Mouse (Mus musculus) limb, embryonic 15.5 days (tissue): ENCODE results near the gene Tcaf2. TPM values are rescaled to one million over a fixed set of nuclear protein-coding genes. Genes with fewer than 3 reads are reported as not detected.

Experiments
- ATAC-seq: fragments of 200-750 bp; cut with Nextera tagmentation; 2 replicates; pipeline ENCODE4 v1.8.0; 2017; ENCODE audit warnings: low read depth, moderate TSS enrichment; ENCODE audit not compliant: insufficient number of reproducible peaks, low FRiP score, low TSS enrichment
- H3K27ac ChIP-seq: fragments of 300-500 bp; sonication (generic); 2 replicates; pipeline ENCODE4 v1.5.1; 2015; ENCODE audit warnings: moderate library complexity, mild to moderate bottlenecking, inconsistent platforms
- H3K27me3 ChIP-seq: fragments of 300-500 bp; sonication (generic); 2 replicates; pipeline ENCODE4 v1.6.1; 2015; ENCODE audit warnings: inconsistent platforms
- H3K36me3 ChIP-seq: fragments of 300-500 bp; sonication (generic); 2 replicates; pipeline ENCODE4 v1.6.1; 2015; ENCODE audit warnings: inconsistent platforms
- H3K4me1 ChIP-seq: fragments of 300-500 bp; sonication (generic); 2 replicates; pipeline ENCODE4 v1.6.1; 2015; ENCODE audit warnings: inconsistent platforms
- H3K4me2 ChIP-seq: fragments of 300-500 bp; sonication (generic); 2 replicates; pipeline ENCODE4 v1.6.1; 2015; ENCODE audit warnings: mild to moderate bottlenecking, inconsistent platforms
- H3K4me3 ChIP-seq: fragments of 300-500 bp; sonication (generic); 2 replicates; pipeline ENCODE4 v1.5.1; 2015; ENCODE audit warnings: mild to moderate bottlenecking, inconsistent platforms
- H3K9ac ChIP-seq: fragments of 300-500 bp; sonication (generic); 2 replicates; pipeline ENCODE4 v1.6.1; 2015; ENCODE audit warnings: inconsistent platforms
- H3K9me3 ChIP-seq: fragments of 300-500 bp; sonication (generic); 2 replicates; pipeline ENCODE4 v1.6.1; 2016; ENCODE audit warnings: inconsistent platforms
- WGBS: fragments of 180-500 bp; shearing (Covaris S2); methylation state at CpG from one replicate; pipeline ENCODE4 v1.1.7; 2015; 5-methylcytosine and 5-hydroxymethylcytosine counted together
- polyA plus RNA-seq: library from polyadenylated mRNA; unstranded; fragments of >200 nt; fragmentation: Nextera tagmentation; extraction: Ambion mirVana; gene quantifications from 2 replicates; pipeline ENCODE4 v1.2.1, GENCODE M21; 2015

Gene Tcaf2
- polyA plus RNA-seq, result 5.0 and 5.2 TPM in 2 replicates

DNA sequence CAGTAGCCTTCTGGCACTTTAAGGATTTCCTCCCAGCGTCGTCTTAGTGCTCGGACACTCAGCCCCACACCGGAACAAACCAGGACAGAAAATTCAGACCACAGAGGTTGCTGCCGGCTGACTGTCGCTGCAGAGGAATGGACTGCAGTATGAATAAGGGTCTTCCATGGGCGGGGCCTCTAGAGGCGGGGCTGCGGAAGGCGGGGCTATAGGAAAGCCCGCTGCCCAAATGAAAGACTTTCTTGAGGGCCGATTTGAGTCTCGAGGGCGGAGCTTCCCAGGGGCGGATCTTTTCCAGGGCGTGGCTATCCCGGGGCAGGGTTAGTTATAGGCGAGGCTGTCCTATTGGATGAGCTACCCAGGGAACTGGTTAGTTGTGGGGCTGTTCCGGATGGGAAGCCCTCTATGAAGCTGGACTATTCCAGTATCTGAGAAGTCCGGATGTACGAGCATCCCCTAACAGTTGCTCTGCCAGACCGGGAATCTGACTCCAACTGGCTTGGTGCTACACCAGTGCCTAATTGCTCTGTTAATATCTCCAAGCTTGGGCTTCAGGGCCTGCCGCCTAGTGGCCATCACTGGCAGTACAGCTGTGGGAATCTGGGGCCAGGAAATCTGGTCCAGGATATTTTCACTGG, at the start of gene Tcaf2:
TSS of gene Tcaf2 (minus strand) at position 343 of the 638 bp plus-strand sequence.
- ATAC-seq, result peak; percentile 96
- under 1% methylated on average over 23 of the region's 23 CpGs for WGBS
- Histone ChIP-seq H3K9ac (no peak within 1 kb of the TSS), H3K4me3 (peak within 1 kb of the TSS; percentile 42), H3K27me3 (no peaks in the 10 kb centered on the region), H3K9me3 (no peaks in the 10 kb centered on the region), H3K4me1 (no peaks in the 10 kb centered on the region), H3K27ac (peak within 1 kb of the TSS; percentile 4), H3K4me2 (peak within 1 kb of the TSS; percentile 69), H3K36me3 (no peaks in the 10 kb centered on the region)

- Histone ChIP-seq H3K36me3 (peaks cover 9% of the 10 kb centered on the region; the same call in 1 of the 2 replicates), H3K27ac (peak overlapping the region; percentile 92), H3K4me2 (peak overlapping the region; percentile 84), H3K9me3 (no peaks in the 10 kb centered on the region), H3K27me3 (no peaks in the 10 kb centered on the region), H3K4me1 (peaks cover 4% of the 10 kb centered on the region; the same call in 1 of the 2 replicates), H3K9ac (peak overlapping the region; percentile 86), H3K4me3 (peak overlapping the region; percentile 74)
- ATAC-seq, result peak; percentile 86
- under 1% methylated on average over 32 of the region's 32 CpGs for WGBS
These were observed 47.6 kb upstream of the Tcaf2 start for GRCm38 (mm10) chr6:42692517-42693190.

- WGBS, result 0% methylated on average over 8 of the region's 10 CpGs
- Histone ChIP-seq H3K36me3 (peaks cover 7% of the 10 kb centered on the region; the same call in 1 of the 2 replicates), H3K27ac (peak overlapping the region; percentile 92), H3K9me3 (no peaks in the 10 kb centered on the region), H3K9ac (peak overlapping the region; percentile 86), H3K27me3 (no peaks in the 10 kb centered on the region), H3K4me2 (peak overlapping the region; percentile 84), H3K4me3 (peak overlapping the region; percentile 74), H3K4me1 (peaks cover 4% of the 10 kb centered on the region; the same call in 1 of the 2 replicates)
- peak; percentile 82 for ATAC-seq
These were observed 47.1 kb upstream of the Tcaf2 start for GRCm38 (mm10) chr6:42692154-42692516.

DNA sequence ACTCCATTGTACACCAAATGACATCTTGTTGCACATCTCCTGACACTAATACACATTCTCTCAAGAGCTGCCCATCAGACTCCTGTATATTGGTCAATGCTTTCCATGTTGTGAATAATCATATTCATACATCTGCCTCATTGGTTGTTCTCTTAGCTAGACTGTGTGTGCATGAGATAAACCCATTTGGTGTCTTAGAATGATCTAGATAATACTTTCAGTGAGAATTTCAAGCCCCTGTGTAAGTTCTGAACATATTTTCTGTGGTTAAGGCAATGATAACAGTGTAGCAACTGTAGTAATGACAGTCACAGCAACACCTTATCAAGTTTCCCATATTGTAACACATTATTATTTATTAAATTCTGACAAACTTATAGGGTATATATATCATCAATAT, 44.7 kb upstream of the Tcaf2 start:
- no peaks in the 10 kb centered on the region for H3K9me3 ChIP-seq
- no peak for ATAC-seq
- no peak overlapping the region for H3K9ac ChIP-seq
- no peak overlapping the region for H3K4me2 ChIP-seq
- peaks cover 24% of the 10 kb centered on the region for H3K36me3 ChIP-seq
- H3K27ac ChIP-seq, result no peak overlapping the region
- peaks cover 4% of the 10 kb centered on the region; the same call in 1 of the 2 replicates for H3K4me1 ChIP-seq
- H3K27me3 ChIP-seq, result no peaks in the 10 kb centered on the region
- H3K4me3 ChIP-seq, result no peak overlapping the region

GRCm38 (mm10) chr6:42687907-42688306, 42.9 kb upstream of the Tcaf2 start:
- H3K36me3 ChIP-seq, result peaks cover 29% of the 10 kb centered on the region
- no peak for ATAC-seq
- 72% methylated on average over 5 of the region's 5 CpGs for WGBS

GRCm38 (mm10) chr6:42680077-42680476, 35.0 kb upstream of the Tcaf2 start:
- no peak for ATAC-seq
- WGBS, result 80% methylated on average over 7 of the region's 7 CpGs
- no peaks in the 10 kb centered on the region for H3K4me1 ChIP-seq

More at GRCm38 (mm10) chr6:42687907-42688306, 42.9 kb upstream of the Tcaf2 start:
- no peaks in the 10 kb centered on the region for H3K27me3 ChIP-seq
- H3K4me1 ChIP-seq, result no peaks in the 10 kb centered on the region
- no peaks in the 10 kb centered on the region for H3K9me3 ChIP-seq
- no peak overlapping the region for H3K27ac ChIP-seq
- no peak overlapping the region for H3K4me3 ChIP-seq
- H3K9ac ChIP-seq, result no peak overlapping the region
- no peak overlapping the region for H3K4me2 ChIP-seq

GRCm38 (mm10) chr6:42676011-42676410, 31.0 kb upstream of the Tcaf2 start:
- Histone ChIP-seq H3K9ac (no peak overlapping the region), H3K27ac (no peak overlapping the region), H3K9me3 (no peaks in the 10 kb centered on the region), H3K4me3 (no peak overlapping the region), H3K27me3 (no peaks in the 10 kb centered on the region), H3K4me1 (no peaks in the 10 kb centered on the region), H3K4me2 (no peak overlapping the region), H3K36me3 (peaks cover 80% of the 10 kb centered on the region)
- WGBS, result 89% methylated on average over 3 of the region's 3 CpGs
- ATAC-seq, result no peak

More at GRCm38 (mm10) chr6:42680077-42680476, 35.0 kb upstream of the Tcaf2 start:
- no peak overlapping the region for H3K27ac ChIP-seq
- no peak overlapping the region for H3K4me3 ChIP-seq
- H3K27me3 ChIP-seq, result no peaks in the 10 kb centered on the region
- no peak overlapping the region for H3K9ac ChIP-seq
- no peak overlapping the region for H3K4me2 ChIP-seq
- no peaks in the 10 kb centered on the region for H3K9me3 ChIP-seq
- H3K36me3 ChIP-seq, result peaks cover 56% of the 10 kb centered on the region

DNA sequence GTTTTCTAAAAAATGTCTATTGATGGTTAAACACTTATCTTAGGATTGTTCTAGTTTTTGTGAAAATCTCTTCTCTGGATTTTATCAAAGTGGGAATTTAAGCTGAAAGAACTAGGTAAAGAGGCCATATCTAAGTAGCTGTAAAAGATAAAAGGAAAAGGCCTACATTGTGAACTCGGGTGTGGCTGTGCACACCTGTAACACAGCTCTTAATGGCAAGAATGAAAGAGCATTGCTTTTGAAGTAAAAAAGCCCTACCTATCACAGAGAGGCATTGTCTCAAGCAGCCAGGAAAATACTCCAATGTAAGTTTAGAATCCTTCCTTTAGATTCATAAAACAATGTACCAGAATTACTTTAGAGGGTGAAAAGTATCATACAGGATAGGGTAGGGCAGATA, 26.7 kb upstream of the Tcaf2 start:
- no peak overlapping the region for H3K27ac ChIP-seq
- H3K27me3 ChIP-seq, result no peaks in the 10 kb centered on the region
- WGBS, result 79% methylated on average over 1 of the region's 1 CpGs
- no peak for ATAC-seq
- no peak overlapping the region for H3K4me2 ChIP-seq
- H3K36me3 ChIP-seq, result peaks cover 55% of the 10 kb centered on the region
- no peaks in the 10 kb centered on the region for H3K4me1 ChIP-seq
- H3K9ac ChIP-seq, result no peak overlapping the region
- no peaks in the 10 kb centered on the region for H3K9me3 ChIP-seq
- H3K4me3 ChIP-seq, result no peak overlapping the region

DNA sequence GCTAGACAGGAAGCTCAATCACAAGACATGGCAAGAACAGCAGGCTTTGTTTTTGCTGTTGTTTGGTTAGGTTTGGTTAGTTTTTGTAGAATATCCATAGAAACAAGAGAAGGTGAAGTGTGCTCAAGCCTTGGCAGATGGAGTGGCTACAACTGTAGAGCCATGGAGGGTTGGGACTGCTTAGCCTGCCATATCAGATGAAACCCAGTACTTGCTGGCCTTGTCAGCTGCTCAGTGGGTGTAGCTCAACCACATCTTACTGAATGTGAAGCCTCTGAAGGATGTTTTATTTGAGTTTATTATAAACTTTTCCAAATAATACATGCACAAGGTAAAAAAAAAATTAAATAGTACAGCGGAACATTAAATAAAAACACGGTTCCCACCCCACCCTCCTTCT, 22.7 kb upstream of the Tcaf2 start:
- H3K9me3 ChIP-seq, result no peaks in the 10 kb centered on the region
- peaks cover 15% of the 10 kb centered on the region for H3K36me3 ChIP-seq
- no peak for ATAC-seq
- WGBS, result 88% methylated on average over 2 of the region's 2 CpGs
- no peaks in the 10 kb centered on the region for H3K4me1 ChIP-seq
- H3K9ac ChIP-seq, result no peak overlapping the region
- no peak overlapping the region for H3K4me2 ChIP-seq
- H3K27me3 ChIP-seq, result no peaks in the 10 kb centered on the region
- H3K4me3 ChIP-seq, result no peak overlapping the region
- no peak overlapping the region for H3K27ac ChIP-seq

DNA sequence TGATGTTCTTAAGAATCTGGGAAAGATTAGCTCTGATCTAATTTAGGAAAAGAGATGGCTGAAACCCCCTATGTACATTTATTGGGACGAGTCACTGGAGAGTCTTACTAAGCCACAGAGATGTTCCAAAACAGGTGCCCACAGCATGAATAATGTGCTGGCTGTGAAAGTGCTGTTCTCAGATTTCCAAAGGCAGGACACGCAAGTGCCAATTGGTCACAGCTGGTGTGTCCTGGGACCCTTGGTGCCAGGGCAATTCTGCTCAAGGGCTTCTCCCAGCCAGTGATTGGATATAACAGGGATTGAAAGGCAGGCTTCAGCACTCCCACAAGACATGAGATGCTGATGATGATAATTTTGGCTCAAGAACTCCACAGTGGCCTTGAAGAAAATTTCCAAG, 16.7 kb upstream of the Tcaf2 start:
- no peaks in the 10 kb centered on the region for H3K4me1 ChIP-seq
- H3K36me3 ChIP-seq, result no peaks in the 10 kb centered on the region
- H3K27ac ChIP-seq, result no peak overlapping the region
- WGBS, result 38% methylated on average over 2 of the region's 2 CpGs
- H3K4me3 ChIP-seq, result no peak overlapping the region
- no peak; the same call in 1 of the 2 replicates for ATAC-seq
- no peak overlapping the region for H3K4me2 ChIP-seq
- H3K27me3 ChIP-seq, result no peaks in the 10 kb centered on the region
- H3K9ac ChIP-seq, result no peak overlapping the region
- no peaks in the 10 kb centered on the region for H3K9me3 ChIP-seq

DNA sequence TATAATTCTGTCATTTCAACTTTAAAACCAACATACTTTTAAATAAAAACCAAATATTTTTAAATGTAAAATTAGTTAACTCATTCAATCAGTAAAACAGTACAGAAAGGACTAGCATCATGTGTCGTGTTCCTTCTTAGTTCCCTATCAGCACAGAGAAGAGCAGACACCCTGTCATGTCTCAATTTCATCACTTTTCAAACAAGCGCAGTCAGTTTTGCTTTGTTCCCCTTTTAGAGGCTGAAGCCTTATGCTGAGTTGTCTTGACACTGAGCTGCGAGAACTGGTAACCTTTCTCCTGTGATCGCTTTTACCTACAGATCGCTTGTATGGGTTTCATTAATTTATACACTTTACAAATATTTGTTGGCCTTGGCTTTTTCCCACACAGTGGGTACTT, 10.7 kb downstream of the Tcaf2 start:
- WGBS, result 88% methylated on average over 5 of the region's 5 CpGs
- ATAC-seq, result no peak

DNA sequence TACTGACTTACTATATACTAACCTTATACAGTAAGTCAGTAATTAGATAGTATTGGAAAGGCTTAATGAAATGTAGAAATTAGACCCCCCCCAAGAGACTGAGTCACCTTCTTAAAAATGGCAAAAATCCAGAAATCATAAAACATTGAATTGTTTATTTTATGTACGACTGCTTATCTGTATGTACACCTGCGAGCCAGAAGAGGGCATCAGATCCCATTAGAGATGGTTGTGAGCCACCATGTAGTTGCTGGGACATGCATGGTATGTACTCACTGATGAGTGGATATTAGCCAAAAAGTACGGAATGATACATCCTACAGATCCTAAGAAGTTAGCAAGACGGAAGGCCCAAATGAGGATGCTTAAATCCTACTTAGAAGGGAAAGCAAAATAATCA, 13.7 kb downstream of the Tcaf2 start:
- H3K27me3 ChIP-seq, result no peaks in the 10 kb centered on the region
- H3K36me3 ChIP-seq, result no peaks in the 10 kb centered on the region
- H3K4me1 ChIP-seq, result no peaks in the 10 kb centered on the region
- no peak overlapping the region for H3K4me2 ChIP-seq
- H3K9me3 ChIP-seq, result no peaks in the 10 kb centered on the region
- H3K27ac ChIP-seq, result no peak overlapping the region
- H3K9ac ChIP-seq, result no peak overlapping the region
- no peak for ATAC-seq
- WGBS, result 69% methylated on average over 4 of the region's 4 CpGs
- no peak overlapping the region for H3K4me3 ChIP-seq

More for the DNA sequence above, 10.7 kb downstream of the Tcaf2 start:
- Histone ChIP-seq H3K4me1 (no peaks in the 10 kb centered on the region), H3K4me3 (no peak overlapping the region), H3K36me3 (no peaks in the 10 kb centered on the region), H3K27ac (no peak overlapping the region), H3K27me3 (no peaks in the 10 kb centered on the region), H3K4me2 (no peak overlapping the region), H3K9ac (no peak overlapping the region), H3K9me3 (no peaks in the 10 kb centered on the region)
